Mouse (Mus musculus) heart, postnatal 0 days (tissue): Measurements from ENCODE around the gene Lmo7. TPM values are rescaled to one million over a fixed set of nuclear protein-coding genes. Genes with fewer than 3 reads are reported as not detected.

Experiments
- ATAC-seq: fragments of 200-750 bp; cut with Nextera tagmentation; 2 replicates; pipeline ENCODE4 v1.8.0; 2017; ENCODE audit warnings: low read depth, moderate number of reproducible peaks, moderate library complexity; ENCODE audit not compliant: insufficient read depth
- DNase-seq: peaks from one replicate; pipeline ENCODE4 v3.0.0-alpha.2; 2016; ENCODE audit warnings: low spot score
- H3K27ac ChIP-seq: fragments of 300-500 bp; sonication (generic); 2 replicates; pipeline ENCODE4 v1.5.1; 2014; ENCODE audit warnings: low read depth, mild to moderate bottlenecking
- H3K27me3 ChIP-seq: fragments of 300-500 bp; sonication (generic); 2 replicates; pipeline ENCODE4 v1.6.1; 2014; ENCODE audit warnings: low read length, mixed read lengths; ENCODE audit not compliant: control insufficient read depth, insufficient read depth
- H3K36me3 ChIP-seq: fragments of 300-500 bp; sonication (generic); replicated peaks from 2 replicates; pipeline ENCODE4 v1.6.1; 2014; ENCODE audit warnings: low read length, mixed read lengths; ENCODE audit not compliant: control insufficient read depth, insufficient read depth
- H3K4me1 ChIP-seq: fragments of 300-500 bp; sonication (generic); 2 replicates; pipeline ENCODE4 v1.6.1; 2014; ENCODE audit warnings: antibody characterized with exemption; ENCODE audit not compliant: control insufficient read depth, insufficient read depth
- H3K4me2 ChIP-seq: fragments of 300-500 bp; sonication (generic); 2 replicates; pipeline ENCODE4 v1.6.1; 2014; ENCODE audit warnings: low read depth, mild to moderate bottlenecking, low read length, moderate library complexity
- H3K4me3 ChIP-seq: fragments of 300-500 bp; sonication (generic); 2 replicates; pipeline ENCODE4 v1.5.1; 2014; ENCODE audit warnings: low read depth, low read length
- H3K9ac ChIP-seq: fragments of 300-500 bp; sonication (generic); replicated peaks from 2 replicates; pipeline ENCODE4 v1.6.1; 2014; ENCODE audit warnings: low read depth, low read length, mixed read lengths
- H3K9me3 ChIP-seq: fragments of 300-500 bp; sonication (generic); replicated peaks from 2 replicates; pipeline ENCODE4 v1.6.1; 2016; ENCODE audit warnings: low read length; ENCODE audit not compliant: control insufficient read depth
- CTCF ChIP-seq: IDR thresholded peaks from 2 replicates; pipeline ENCODE4 v1.5.1; 2016; ENCODE audit warnings: antibody characterized with exemption, control low read depth, low read depth
- EP300 ChIP-seq: IDR thresholded peaks from 2 replicates; pipeline ENCODE4 v1.6.1; 2016; ENCODE audit warnings: antibody characterized with exemption, low read depth
- WGBS: fragments of 180-500 bp; shearing (Covaris S2); extraction: QIAGEN DNeasy Blood & Tissue Kit; methylation state at CpG from one replicate; pipeline ENCODE4 v1.1.7; 2014; 5-methylcytosine and 5-hydroxymethylcytosine counted together
- polyA plus RNA-seq: library from polyadenylated mRNA; unstranded; fragments of >200 nt; fragmentation: Nextera tagmentation; extraction: Ambion mirVana; gene quantifications from 2 replicates; pipeline ENCODE4 v1.2.1, GENCODE M21; 2015
- total RNA-seq: library from RNA; depleted of rRNA; stranded (reverse); fragments of >200 nt; gene quantifications from 2 replicates; pipeline ENCODE4 v1.2.3, GENCODE M21; 2014; ENCODE audit warnings: low replicate concordance

Gene Lmo7
- total and polyA plus RNA-seq, 2 experiments from 2014 or later, result 169 to 308 TPM

DNA sequence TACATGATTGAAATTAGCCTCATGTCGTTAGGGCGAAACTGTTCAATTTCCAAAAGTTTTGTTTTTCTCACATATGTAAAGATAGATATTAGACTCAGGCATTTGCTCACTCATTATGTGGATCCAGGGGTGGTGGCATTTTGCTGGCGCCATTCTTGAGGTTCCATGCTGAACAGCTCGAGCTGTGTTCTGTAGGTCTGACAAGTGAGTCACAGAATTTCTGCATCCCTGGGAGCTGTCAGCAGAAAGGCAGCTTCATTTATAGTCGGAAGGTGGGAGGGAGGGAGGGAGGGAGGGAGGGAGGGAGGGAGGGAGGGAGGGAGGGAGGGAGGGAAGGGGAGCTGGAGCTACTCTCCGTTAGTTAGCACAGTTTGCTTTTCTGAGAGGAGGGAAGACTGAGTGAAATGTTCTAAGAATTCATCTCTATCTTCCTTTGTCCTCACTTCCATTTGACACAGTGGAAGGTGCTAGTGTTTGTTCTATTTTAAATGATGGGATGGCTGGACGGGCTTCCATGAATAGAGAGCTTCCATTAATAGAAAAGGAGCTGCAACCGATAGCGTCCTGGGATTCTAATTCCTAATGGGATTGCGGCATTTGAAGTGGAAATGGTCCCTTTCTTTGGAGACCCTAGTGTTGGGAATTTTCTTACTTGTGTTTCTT, 137.4 kb downstream of the Lmo7 start:
- peak; percentile 78 for DNase-seq
- H3K36me3 ChIP-seq, result no peaks in the 10 kb centered on the region
- no peak for TF ChIP-seq CTCF
- TF ChIP-seq EP300, result no peak
- peaks cover 66% of the 10 kb centered on the region for H3K4me1 ChIP-seq
- 30% methylated on average over 9 of the region's 10 CpGs for WGBS
- peak overlapping the region; percentile 81 for H3K27ac ChIP-seq
- H3K4me2 ChIP-seq, result peak overlapping the region; percentile 40
- H3K9me3 ChIP-seq, result no peaks in the 10 kb centered on the region
- peak overlapping the region; percentile 13 for H3K4me3 ChIP-seq
- ATAC-seq, result peak; percentile 63
- H3K9ac ChIP-seq, result no peak overlapping the region
- H3K27me3 ChIP-seq, result no peaks in the 10 kb centered on the region

DNA sequence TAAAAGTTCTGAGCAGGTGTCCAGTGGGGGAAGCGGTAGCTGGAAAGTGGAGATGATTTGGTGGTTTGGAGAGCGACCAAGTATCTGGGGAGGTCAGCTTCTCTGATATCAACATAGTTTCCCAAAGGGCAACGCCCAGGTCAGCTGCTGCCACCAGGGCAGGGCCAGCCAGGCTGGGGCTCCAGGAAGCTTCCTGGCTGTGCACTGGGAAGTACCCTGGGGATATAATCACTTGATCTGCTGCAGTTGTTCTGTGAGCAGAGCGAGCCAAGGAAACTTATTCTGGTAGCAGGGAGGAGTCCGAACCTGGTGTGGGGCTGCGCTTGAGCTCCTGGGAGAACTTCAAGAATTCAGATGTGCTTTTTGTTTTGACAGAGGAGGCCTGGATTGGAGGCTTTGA, 139.4 kb downstream of the Lmo7 start:
- no peaks in the 10 kb centered on the region for H3K36me3 ChIP-seq
- peak overlapping the region; percentile 34 for H3K4me2 ChIP-seq
- no peaks in the 10 kb centered on the region for H3K27me3 ChIP-seq
- TF ChIP-seq CTCF, result no peak
- no peak for TF ChIP-seq EP300
- ATAC-seq (peak; percentile 22), DNase-seq (peak; percentile 51)
- H3K9me3 ChIP-seq, result no peaks in the 10 kb centered on the region
- WGBS, result 17% methylated on average over 6 of the region's 6 CpGs
- H3K9ac ChIP-seq, result no peak overlapping the region
- H3K27ac ChIP-seq, result peak overlapping the region; percentile 68
- peaks cover 73% of the 10 kb centered on the region for H3K4me1 ChIP-seq
- H3K4me3 ChIP-seq, result no peak overlapping the region

DNA sequence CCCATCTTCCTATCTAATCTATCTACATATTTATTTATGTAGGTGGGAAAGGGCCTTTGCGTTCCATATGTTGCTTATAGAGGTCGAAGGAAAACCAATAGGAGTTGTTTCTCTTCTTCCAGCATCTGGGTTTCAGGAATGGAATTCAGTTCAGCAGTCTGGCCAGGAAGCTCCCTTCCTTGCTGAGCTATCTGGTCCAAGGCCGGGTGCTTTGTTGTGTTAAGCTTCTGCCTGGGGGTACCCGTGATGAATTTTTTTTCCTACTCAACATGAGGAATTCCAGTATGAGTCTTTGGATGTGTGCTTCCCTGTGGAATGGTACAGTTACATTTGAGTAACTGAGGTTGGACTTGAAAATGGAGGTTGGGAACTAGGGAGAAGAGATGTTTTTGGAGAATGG, 139.9 kb downstream of the Lmo7 start:
- WGBS, result 36% methylated on average over 4 of the region's 4 CpGs
- no peak for DNase-seq
- Histone ChIP-seq H3K9me3 (no peaks in the 10 kb centered on the region), H3K4me2 (peak overlapping the region; percentile 34), H3K27ac (peak overlapping the region; percentile 68), H3K4me3 (no peak overlapping the region), H3K4me1 (peaks cover 68% of the 10 kb centered on the region), H3K27me3 (no peaks in the 10 kb centered on the region), H3K36me3 (no peaks in the 10 kb centered on the region), H3K9ac (no peak overlapping the region)
- TF ChIP-seq EP300, result no peak
- no peak for TF ChIP-seq CTCF
- ATAC-seq, result no peak

GRCm38 (mm10) chr14:101870171-101870902, 140.6 kb downstream of the Lmo7 start:
- WGBS, result 41% methylated on average over 9 of the region's 9 CpGs
- H3K36me3 ChIP-seq, result no peaks in the 10 kb centered on the region
- no peaks in the 10 kb centered on the region for H3K27me3 ChIP-seq
- DNase-seq, result no peak
- peaks cover 63% of the 10 kb centered on the region for H3K4me1 ChIP-seq
- H3K27ac ChIP-seq, result peak overlapping the region; percentile 69
- H3K4me3 ChIP-seq, result no peak overlapping the region
- no peaks in the 10 kb centered on the region for H3K9me3 ChIP-seq
- no peak for ATAC-seq
- no peak for TF ChIP-seq CTCF
- no peak for TF ChIP-seq EP300
- 0 out of 2 replicates have a peak overlapping the region, but pooled peaks have one; percentile 34 for H3K4me2 ChIP-seq
- H3K9ac ChIP-seq, result no peak overlapping the region

DNA sequence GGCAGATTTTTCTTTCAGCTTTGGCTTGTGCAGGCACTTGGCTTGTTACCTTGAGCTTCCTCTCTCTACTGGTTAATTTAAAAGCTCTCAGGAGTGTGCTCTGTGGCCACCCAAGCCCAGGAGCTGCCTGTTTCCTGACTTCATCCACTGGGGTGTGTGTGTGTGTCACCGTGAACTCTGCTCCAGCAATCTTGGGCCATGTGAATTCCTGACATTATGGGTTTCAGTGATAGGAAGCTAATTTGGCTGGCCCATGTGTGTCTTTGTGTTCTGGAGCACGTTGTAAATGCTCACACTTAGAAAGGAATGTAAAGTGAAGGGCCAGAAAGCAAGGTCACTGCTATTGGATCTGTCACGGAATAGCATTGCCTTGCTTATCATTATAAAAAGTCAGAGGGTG, 143.1 kb downstream of the Lmo7 start:
- ATAC-seq (peak; percentile 90), DNase-seq (peak; percentile 91)
- Histone ChIP-seq H3K9me3 (no peaks in the 10 kb centered on the region), H3K36me3 (peaks cover 15% of the 10 kb centered on the region), H3K4me3 (no peak overlapping the region), H3K9ac (no peak overlapping the region), H3K27ac (peak overlapping the region; percentile 95), H3K4me2 (0 out of 2 replicates have a peak overlapping the region, but pooled peaks have one; percentile 8), H3K27me3 (no peaks in the 10 kb centered on the region), H3K4me1 (peaks cover 48% of the 10 kb centered on the region)
- 14% methylated on average over 3 of the region's 3 CpGs for WGBS
- TF ChIP-seq EP300, result peak; percentile 92
- no peak for TF ChIP-seq CTCF
